Mouse (Mus musculus): ENCODE results near the gene Ttc16.

The Ttc16 gene

DNA sequence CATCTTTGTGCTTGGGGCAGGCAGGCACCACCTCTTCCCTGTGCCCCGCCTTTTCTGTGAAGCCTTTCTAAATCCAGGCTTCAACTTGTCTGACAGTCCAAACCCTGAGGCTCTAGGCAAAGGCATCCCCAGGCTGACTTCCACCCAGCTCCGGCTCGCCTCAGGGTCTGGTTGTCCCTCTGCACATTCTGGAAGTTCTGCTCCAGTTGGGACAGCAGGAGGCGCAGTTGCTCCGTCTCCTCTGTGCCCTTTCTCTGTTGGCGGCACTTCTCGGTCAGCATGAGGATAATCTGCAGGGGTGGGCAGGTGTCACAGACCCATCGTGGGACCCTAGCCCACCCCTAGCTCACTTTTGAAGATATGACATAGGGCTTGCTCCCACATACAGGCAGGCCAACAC, 3.7 kb upstream of the Ttc16 start:
- DNase-seq = peak; percentile 66 to 73

DNA sequence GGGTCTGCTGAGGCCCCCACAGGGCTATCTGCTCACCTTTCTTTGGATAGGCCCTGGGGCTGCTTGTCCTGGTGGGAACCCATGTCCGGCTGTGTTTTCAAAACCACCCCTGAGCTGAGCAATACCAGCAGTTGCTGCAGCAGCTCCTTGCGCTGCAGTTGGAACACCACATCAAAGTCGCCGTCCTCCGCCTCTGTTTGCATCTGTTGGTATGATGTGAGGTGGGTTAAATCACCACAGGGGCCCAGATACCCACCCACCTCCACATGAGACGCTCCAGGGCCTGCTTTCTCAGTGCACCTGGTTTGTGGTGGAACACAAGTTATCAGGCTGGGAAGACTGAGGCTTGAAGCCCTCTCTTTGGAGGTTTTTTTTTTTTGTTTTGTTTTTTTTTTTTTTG, 2.6 kb upstream of the Ttc16 start:
- peak; percentile 85 to 93 for DNase-seq

DNA sequence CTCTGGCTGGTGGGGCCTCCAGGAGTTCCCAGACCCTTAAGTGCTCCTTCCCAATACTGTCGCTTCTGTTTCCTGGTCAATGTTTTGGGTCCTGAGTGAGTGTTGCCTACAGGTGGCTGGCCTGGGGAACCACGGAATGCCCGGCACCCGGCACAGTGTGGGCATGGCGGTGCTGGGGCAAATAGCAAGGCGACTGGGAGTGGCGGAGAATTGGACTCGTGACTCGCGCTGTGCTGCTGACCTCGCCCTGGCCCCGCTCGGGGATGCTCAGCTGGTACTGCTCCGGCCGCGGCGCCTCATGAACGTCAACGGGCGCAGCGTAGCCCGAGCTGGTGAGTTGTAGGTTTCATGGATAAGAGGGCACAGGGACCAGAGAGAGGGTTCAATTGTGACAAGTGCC, 759 bp upstream of the Ttc16 start:
- DNase-seq = peak; percentile 30 to 44

DNA sequence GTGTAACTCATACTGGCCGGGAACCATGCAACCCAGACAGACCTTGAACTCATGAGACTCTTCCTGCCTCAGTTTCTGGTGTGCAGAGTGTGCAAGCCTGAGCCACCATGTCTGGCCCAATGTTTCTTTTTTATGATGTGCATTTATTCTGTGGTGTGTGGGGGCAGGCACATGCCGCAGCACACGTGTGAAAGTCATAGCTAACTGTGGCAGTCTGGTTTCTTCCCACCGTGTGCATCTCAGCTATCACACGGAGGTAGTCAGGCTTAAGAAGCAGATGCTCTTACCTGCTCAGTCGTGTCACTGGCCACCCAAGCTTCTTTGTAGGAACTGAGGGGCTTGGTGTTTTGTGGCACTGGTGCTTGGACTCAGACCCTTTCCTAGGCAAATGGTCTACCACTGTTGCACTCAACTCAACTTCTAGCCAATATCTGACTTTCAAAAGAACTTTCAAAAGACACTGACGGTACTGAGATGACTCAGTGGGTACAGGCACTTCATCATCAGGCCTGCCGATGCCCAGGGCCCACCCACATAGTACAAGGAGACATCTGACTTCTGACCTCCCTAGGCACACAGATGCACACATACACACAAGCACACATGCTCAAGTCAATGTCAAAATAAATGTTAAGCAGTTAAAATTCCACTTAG, 2.7 kb downstream of the Ttc16 start:
- no peak for DNase-seq

DNA sequence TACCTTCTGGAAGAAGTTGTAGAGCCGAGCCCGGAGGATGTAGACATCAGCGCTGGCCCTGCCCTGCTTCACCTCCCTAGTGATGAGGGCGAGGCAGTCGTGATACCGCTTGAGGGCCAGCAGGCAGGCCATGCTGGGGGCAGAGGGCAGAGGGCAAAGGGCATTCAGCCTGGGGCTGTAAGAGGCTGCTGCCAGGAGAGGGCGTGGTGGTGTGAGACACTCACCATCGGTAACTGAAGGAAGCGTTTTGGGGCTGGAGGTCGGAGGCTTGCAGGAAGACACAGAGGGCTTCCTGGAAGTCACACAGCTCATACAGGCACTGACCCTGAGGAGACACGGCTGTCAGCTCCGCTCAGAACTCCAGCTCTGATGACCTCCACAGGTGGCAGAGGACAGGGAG, 3.5 kb downstream of the Ttc16 start:
- DNase-seq = peak; percentile 27 to 46

DNA sequence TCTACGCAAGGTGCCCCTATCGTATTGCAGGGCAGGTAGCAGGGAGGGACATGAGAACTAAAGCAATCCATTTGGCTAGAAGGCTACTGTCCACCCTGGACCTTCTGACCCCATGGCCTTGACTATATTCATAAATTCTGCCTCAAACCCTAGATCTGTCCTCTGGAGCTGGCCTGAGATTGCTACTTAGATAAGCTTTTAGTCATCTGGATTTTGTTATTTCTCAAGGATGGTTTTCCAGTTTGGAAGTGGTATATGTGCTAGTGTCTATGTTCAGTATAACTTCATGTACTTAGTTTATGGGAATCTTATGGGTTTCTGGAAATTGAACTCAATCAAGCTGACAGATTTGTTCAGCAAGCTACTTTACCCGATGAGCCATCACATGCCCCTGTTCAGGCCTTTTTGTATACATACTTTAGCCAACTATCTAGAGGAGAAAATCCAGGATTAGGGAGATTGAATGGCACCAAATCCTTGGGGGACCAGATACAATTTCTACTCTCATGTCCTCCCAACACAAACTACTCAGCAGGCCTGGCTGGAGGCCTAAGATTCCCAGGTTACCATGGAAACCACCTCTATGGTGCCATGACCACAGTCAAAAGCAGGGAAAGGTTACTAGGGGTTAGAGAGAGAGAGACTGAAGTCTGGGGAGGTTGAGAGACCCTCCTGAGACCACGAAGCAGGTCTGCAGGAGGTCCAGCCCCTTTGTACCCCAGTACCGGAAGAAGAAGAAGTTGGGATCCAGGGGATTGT, 5.9 kb downstream of the Ttc16 start:
- DNase-seq = no peak

DNA sequence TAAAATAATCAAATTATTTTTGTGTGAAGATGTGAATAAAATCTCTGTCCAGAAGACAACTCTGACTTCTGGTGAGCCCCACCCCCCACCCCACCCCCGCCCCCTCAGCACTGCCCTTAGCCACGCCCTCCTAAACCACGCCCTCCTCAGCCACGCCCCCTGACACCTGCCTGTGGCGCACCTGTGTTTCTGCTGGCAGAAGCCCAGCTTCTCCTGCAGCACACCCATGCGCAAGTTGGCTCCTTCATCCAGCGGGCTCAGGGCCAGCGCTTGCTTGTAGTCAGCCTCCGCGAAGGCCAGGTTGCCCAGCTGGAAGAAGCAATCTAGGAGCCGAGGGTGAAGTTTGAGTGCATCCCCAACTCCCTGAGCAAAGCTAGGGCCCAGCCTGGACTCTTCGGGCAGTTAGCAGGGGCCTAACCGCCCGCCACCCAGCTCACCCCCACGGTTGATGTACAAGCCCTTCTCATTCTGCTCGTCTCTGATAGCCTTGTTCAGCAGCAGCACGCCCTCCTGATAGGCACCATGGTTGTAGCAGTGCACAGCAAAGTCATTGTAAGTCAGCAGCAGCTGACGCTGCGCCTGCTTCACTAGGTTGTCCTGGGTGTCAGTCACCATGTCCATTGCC, 6.7 kb downstream of the Ttc16 start:
- DNase-seq = peak; percentile 16 to 44

DNA sequence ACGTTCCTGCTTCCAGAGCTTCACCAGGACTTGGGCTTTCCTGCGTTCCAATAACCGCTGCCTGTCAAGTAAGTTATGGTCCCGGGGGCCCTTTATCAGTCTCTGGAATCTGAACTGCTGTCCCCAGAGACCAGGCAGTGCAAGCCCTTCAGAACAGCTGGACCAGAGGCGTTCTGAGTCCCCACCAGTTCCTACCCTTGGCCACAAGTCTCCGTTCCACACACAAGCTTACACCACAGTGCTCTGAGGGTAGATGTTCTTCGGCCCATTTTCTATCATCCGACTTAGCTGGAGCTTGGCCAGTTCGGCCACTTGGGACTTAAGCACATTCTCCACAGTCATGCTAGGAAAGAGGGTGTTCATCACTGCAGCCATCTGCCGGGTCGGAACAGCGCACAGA, 8.2 kb downstream of the Ttc16 start:
- DNase-seq = no peak

DNA sequence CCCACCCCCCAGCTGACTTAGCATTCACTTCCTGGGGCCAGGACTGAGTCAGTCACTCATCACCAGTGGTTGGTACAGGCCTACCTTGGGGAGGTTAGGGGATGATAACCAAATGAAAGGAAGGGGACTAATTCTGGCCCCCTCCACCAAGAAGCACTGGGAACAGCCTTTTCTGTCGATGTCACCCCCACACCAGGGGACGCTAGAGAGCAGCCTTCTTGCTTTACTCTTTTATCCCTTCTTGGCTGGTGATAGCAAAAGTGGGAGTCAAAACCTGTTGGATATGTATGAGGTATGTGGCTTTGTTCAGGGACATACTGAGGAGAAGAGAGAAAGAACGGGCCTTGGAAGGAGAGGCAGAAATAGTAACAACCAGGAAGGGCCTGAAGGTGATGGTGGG, 12.1 kb downstream of the Ttc16 start:
- DNase-seq = no peak

DNA sequence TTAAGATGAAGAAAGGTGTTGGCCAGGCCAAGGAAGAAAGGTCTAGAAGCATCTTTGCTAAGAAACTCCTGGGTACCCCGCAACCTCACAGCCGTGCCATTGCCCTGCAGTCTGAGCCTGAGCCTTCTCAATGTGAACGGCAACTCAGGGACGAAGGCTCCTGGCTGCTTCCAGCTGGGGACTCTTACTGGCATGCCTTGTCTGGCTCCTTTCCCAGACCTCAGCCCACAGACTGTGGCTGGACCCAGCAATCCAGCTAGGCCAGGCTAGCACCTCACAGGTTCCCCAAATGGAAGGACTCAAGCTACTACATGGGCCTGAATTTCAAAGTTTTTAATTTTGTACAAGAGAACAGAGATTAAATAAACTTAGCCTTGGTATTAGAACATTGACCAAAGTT, 13.6 kb downstream of the Ttc16 start:
- no peak for DNase-seq

DNA sequence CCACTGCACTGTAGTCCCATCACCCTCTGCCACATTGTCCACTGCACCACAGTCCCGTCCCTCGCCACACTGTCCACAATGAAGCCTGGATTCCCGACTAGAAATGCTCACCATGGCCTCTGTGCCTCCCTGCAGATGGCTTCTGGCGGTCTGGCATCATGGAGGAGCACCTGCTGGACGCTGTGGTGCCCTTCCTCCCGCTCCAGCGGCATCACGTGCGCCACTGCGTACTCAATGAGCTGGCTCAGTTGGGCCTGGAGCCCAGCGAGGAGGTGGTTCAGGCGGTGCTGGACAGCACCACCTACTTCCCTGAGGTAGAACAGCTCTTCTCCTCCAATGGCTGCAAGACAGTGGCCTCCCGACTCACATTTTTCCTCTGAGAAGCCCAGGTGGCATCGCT, 14.1 kb downstream of the Ttc16 start:
- DNase-seq = no peak

DNA sequence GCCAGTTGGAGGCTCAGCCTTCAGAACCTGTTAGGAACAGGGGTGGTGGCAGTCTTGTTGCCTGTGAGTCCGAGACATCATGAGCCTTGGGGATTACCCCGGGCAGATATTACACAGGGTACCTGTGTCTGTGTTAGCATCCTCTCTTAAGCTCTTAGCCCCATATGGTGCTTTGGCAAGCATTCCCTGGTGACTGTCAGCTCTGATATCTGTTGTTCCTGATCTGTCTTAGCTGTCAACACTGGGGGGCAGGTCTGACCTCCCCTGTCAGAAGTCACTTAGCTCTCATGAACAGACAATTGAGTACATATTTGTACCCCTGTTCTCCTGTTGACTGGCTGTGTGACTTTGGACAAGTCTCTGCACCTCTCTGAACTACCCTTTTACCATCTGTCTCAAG, 16.4 kb downstream of the Ttc16 start:
- no peak for DNase-seq

DNA sequence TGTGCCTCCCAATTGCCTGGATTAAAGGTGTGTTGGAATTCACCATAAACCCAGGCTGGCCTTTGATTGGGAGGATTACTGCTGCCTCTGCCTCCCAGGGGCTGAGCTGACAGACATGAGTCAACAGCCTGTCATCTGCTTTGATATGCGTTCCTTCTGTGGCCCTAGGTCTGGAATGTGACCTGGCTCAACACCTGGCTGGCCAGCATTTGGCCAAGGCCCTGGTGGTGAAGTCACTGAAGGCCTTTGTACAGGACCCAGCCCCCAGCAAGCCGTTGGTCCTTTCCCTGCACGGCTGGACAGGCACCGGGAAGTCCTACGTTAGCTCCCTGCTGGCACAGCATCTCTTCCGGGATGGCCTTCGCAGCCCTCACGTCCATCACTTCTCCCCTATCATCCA, 16.9 kb downstream of the Ttc16 start:
- DNase-seq = no peak

DNA sequence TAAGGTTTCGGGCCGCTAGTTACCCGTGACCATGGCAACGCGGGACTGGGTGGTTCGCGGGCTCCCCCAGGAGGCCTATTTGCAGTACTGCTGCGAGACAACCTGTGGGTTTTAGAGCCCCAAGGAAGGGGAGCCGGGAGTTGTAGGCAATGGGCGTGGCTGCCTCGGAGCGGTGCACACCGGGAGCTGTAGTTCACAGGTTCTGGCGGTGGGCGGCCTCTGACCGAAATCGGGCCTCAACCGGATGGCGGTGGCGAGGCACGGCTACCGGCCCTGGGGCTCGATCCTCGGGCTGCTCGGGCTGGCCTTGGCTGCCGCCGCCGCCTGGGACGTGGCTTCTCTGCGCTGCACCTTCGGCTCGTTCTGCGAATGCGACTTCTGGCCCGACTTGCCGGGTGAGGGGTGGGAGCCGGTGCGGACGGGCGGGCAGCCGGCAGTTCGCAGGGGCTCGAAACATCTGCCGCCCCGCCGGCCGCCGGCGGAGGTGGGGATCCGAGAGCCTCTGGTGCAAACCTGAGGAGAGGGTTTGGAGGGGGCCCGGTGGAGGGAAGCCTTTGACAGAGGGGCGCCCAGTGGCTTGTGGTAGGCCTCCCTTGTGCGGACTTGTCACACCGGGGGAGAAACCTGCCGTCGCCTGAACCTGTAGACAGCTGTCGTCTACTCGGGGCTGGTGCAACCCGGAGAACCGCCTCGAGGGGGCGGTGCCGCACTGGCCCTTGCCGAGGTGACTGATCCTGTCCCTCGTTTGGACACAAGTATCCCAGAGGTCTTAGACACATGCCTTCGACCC, 18.2 kb downstream of the Ttc16 start, which contains the start of gene Tor2a:
Tor2a (plus strand) TSS at position 179 of the 790 bp plus-strand sequence.
- peak; percentile 98 to 99 for DNase-seq

DNA sequence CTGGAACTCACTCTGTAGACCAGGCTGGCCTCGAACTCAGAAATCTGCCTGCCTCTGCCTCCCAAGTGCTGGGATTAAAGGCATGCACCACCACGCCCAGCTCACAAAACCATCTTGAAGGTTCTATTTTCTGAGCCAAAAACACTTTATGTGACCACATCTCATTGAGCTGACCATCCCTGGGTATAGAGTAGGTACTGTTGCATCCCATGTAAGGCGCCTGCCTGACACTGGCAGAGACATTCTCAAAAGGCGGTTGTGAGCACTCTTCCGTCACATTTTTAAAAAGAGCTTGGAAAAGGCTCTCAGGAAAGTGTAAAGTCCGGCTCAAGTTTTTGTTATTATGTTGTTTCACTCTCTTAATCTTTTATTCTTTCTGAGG, 18.8 kb downstream of the Ttc16 start:
- no peak for DNase-seq

DNA sequence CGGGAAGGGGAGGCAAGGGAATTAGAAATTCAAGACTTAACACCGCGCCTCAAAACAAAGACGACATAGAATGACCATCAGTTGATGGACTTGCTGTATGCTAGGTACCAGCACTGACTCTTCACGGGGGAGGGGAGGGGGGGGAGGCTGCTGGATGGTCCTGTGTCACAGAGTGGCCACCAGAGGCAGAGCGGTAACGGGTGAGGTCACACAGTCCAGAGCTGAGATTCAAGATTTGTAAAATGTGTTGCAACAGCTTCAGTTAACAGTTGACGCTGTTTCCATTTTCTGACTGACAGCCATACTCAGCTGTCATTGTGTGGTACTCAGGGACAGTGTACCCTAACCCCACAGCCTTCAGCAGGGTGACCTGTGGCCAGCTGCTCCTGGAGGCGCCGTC, 23.3 kb downstream of the Ttc16 start:
- DNase-seq = no peak

DNA sequence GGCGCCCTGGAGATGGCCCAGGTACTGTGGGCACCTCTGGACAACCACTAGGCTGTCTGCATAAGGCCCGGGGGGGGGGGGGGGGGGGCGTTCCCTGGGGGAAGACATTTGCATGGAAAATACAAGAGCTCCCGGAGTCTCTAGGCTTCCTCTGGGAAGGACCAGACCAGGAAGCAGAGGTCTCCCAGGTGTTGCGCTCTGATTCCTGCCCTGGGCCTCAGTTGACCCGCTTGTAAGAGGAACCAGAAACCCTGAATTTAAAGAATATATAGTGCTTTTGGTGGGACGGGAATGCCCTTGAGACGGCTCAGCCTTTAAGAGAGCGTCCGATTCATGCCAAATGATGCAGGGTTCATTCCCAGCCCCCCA, 23.8 kb downstream of the Ttc16 start:
- no peak for DNase-seq

DNA sequence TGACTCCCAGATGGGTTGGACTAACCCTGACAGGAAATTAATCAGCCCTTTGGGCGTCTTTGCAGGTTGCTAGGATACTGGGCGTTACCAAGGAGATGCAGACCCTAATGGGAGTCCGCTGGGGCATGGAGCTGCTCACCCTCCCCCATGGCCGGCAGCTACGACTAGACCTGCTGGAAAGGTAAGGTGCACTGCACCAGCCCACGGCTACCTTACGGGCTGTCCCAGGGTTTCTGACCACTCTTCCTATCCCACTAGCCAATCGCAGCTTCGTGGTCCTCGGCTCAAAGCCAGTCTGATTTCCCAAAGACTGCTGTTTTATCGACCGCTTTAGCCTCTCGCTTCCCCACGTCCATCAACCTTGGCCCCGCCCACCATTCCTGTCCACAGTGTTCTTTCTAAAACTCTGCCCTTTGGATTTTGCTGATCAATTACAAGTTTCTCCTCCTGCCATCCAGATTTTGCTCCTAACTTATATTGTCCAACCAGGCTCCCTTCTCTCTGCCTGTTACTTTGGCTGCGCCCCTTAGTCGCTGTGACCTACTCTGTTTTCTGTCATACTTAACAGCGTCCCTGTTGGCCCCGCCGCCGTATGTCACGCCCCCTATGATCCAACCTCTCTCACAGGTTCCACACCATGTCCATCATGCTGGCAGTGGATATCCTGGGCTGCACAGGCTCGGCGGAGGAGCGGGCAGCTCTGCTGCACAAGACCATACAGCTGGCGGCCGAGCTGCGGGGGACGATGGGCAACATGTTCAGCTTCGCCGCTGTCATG, 24.4 kb downstream of the Ttc16 start:
- DNase-seq = no peak

DNA sequence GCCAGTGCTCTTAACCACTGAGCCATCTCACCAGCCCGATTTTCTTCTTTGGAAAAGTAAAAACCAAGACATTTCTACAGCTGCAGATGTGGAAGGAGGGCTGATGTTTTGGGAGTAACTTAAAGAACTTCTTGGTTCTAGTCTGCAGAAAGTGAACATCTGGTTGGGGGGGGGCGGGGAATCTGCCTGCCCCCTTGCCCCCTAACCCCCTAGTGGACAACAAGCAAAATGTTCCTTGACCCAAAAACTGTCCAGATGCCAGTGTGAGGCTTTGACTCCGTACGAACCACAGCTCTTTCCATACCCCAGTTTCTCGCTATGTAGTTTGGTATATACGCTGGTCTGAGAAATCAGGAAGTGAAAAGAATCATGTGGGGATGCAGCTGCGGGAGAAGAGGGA, 25.2 kb downstream of the Ttc16 start:
- no peak for DNase-seq

DNA sequence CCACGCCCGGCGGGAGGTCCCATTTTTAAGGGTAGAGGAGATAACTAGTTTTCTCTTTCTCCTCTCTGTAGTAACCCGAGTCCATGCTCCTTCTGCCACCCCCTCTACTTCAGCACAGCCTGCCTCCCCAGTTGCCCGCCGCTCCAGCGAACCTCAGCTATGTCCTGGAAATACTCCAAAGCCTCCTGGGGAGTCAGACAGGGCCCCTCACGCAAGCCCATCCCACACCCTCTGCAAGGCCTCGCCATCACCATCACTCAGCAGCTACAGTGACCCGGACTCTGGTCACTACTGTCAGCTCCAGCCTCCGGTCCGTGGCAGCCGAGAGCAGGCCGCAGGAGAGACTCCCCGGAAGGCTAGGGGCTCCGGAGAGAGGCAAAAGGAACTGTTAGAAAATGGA, 26.4 kb downstream of the Ttc16 start:
- DNase-seq = no peak

DNA sequence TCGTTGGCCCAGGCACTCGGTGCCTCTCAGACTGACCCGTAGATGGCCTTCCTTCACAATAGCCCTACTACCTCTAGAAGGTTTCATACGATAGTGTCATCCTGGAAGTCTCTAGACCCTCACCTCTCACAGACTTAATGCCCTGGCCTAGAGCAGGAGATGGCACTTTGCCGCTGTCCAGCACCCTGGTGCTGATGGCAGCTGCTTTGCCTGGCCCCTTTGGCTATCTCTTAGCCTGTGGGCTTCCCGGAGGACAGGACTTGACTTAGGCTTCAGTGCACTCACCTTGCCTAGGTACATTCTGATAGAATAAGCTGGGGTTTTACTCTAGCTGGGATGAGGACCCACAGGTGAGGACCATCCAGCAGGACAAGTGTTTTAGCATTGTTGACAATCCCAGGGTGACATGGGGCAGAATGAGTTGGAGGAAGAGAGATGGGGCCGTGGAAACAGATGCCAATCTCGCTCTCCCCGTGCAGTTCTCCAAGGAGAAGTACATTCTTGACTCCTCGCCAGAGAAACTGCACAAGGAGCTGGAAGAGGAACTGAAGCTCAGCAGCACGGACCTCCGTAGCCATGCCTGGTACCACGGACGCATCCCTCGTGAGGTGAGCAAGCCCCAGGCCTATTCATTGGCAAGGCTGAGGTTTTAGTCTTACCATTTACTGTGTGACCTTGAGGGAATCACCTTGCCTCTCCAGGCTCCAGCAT, 31.0 kb downstream of the Ttc16 start:
- no peak for DNase-seq

DNA sequence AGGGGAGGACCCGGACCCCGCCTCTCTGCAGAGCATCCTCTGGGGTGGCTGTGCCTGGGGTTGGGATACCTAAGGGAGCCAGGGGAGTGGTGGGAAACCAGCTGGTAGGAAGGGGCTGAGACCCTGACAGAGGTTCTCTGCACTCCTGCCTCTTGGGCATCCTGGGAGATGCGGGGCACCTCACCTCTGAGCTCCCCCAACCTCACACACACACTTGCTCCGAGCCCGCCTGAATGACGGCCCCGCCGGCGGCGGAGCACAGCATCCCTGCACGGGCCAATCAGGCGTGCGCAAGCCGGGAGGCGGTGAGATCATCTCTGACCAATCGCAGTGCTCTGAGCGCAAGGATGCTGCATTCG, 33.3 kb downstream of the Ttc16 start:
- DNase-seq = no peak
